Mouse (Mus musculus) megakaryocyte-erythroid progenitor cell, adult 5-6 weeks (primary cell): Measurements from ENCODE around the gene Rln3. TPM values are rescaled to one million over a fixed set of nuclear protein-coding genes. Genes with fewer than 3 reads are reported as not detected.

Experiments used
- ATAC-seq: replicated peaks from 2 replicates; pipeline ENCODE4 v1.8.0; 2016; ENCODE audit warnings: mild to moderate bottlenecking, inconsistent platforms; ENCODE audit not compliant: severe bottlenecking, poor library complexity, low FRiP score, low TSS enrichment
- total RNA-seq, 2 experiments: library from RNA; stranded (forward) in 1 of 2; stranded (reverse) in 1 of 2; fragments of 200-1000, 215-1000 nt in 1 of 2; fragments of >200 nt in 1 of 2; fragmentation: Nextera tagmentation in 1 of 2; gene quantifications; 2 replicates each; pipeline ENCODE4 v1.2.3; 2014 to 2017

Gene Rln3
- total RNA-seq, 2 experiments from 2014 or later, result not detected

- peak; percentile 92 for ATAC-seq
Observed at GRCm38 (mm10) chr8:84066291-84066930, 21.6 kb upstream of the Rln3 start, which contains the start of gene Rfx1. Gene Rfx1, plus strand, starts transcription at chr8:84066834.

DNA sequence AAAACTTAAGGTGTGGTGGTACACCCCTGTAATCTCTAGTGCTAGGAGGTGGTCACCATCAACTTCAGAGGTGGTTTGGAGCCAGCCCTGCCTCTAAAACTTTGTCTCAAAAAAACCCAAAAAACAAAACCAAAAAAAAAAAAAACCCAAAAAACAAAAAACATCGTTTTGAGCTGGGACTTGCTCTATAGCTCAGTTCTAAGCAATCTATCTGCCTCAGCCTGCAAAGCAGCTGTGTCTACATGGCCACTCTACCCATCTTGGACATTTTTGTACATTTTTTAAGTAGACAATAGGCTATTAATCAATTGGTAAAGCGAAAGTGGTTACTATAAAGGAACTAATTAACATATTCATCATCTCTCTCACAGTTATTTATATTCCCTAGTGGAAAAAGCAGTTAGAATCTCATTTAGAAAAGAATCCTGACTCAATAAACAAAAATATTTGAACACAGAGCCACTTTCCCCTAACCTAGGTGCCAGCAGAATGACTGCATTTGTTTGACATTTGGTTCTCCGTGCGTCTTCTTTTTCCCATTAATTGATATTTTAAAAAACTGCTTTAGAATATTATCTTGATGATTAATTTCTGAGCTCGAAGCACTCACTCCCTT lies 20.8 kb upstream of the Rln3 start:
- no peak for ATAC-seq

DNA sequence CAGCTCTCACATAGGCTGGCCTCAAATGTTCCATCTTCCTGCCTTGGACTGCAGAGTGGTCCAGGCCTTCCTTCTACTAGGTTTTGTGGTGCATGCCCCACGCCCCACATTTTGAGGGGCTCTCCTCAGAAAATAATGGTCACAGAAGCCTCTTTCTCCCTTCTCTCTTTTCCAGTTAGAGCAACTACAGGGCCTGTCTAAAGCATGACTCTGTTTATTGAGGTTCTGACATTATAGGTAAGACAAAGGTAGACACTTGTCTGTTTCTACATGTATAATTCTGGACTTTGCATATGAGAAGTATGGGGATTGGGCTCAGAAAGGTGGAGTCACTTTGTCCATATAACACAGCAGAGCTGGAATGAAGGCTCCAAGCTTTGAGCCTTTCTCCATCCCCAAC lies 20.2 kb upstream of the Rln3 start, which contains the start of gene Gm10643:
Gene Gm10643 (minus strand): TSS at position 101 of the 400 bp plus-strand sequence.
- no peak for ATAC-seq

DNA sequence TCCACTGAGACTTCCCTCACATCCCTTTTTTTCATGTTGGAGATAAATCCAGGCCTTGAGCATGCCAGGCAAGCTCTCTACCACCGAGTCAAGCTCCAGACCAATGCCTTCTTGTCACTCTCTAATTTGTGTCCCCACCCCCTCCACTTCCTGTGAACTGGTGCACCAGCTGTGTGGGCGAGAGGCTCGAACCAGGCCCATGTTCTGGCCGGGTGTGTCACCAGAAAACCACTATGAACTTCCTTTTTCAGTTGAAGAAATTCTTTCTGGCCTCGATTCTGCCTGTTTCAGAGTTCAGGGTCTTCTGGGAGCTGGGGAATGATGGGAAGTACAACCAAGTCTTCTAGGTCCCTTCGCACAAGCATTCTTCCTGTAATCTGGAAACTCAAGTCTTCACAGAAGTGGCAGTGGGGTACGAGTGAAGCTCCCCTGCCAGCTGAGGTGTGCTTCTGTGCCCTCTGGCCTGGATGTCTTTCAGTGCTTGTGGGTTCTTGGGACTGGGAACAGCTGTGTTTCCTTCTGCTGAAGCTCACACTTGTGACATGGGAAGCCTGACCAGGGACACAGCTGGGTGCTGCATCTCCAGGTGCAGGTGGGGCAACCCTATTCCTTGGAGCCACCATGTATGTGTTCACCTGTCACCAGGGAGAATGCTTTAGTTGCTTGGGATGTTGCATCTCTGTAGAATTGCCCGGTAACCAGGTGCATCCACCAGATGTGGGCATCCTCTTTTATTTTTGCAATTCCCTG lies 19.2 kb upstream of the Rln3 start:
- no peak for ATAC-seq

DNA sequence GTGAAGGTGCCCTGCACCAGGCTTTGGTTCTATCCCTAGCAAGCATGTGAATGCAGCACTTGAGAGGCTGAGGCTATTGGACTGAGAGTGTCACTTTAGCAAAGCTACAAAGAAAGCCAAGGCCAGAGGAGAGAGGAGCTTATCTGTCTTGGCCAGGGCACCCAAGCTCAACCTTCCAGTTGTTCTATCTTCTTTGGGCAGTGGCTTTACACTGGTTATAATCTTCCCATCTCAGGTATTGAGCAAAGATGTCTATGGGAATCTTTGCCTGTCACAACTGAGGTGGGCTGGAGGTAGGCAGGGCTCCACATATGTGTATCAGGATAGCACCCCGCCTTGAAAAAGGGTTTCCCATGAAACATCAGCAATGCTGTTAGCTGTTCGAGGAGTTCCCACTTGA lies 15.4 kb upstream of the Rln3 start:
- ATAC-seq, result peak; percentile 91

- no peak for ATAC-seq
Observed at GRCm38 (mm10) chr8:84059226-84059625, 14.4 kb upstream of the Rln3 start.

DNA sequence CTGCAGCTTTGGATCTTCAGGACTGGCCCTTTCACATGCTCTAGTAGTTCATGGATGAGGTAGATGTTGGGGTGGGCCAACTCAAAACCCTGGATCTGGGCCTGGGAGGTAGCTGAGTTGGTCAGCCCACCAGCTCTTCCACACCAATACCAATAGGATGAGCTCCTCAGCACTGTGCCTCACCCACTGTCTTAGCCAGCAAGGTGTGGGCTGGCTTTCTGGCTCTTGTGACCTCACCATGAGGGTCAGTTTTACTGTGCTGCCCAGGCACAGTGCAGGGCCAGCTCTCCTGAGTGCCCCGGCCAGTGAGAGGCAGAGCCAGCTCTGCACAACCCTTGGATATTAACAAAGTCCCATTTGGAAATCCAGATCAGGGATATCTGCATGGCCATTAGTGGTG lies 13.0 kb upstream of the Rln3 start:
- no peak for ATAC-seq

- ATAC-seq, result 0 out of 2 replicates have a peak, but pooled peaks have one; percentile 22
Observed at GRCm38 (mm10) chr8:84053229-84053628, 8.4 kb upstream of the Rln3 start.

- peak; percentile 93 for ATAC-seq
Observed at GRCm38 (mm10) chr8:84052746-84053145, 7.9 kb upstream of the Rln3 start.

DNA sequence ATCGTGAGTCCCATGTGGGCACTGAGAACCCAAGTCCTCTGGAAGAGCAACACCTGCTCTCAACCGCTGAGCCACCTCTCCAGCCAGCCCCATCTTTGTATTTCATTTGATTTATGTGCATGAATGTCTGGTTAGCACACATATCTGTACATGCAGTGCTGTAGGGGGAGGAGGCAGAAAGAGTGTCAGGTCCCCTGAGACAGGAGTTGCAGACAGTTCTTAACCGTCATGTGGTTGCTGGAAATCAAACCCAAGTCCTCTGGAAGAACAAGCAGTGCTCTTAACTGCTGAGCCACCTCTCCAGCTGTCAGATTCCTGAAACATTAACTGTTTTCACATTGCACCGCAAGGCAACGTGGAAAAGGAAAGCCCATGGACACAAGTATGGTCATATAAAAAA lies 3.4 kb upstream of the Rln3 start:
- ATAC-seq, result no peak

DNA sequence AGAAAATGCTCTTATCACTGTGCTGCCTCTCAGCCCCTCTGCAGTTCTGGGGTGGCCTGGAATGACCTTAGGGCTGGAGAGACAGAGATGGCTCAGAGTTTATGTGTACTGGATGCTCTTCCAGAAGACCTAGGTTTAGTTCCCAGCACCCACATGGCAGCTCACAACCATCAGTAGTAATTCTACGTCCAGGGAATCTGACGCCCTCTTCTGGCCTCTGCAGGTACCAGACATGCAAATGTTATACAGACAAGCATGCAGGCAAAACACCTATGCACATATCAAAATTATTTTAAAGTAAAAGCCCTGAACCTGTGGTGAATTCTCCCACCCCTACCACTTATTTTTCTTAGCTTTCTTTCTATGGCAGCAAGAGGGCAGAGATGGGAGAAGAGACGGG lies 1.7 kb upstream of the Rln3 start:
- no peak for ATAC-seq

GRCm38 (mm10) chr8:84044103-84044502 lies 697 bp downstream of the Rln3 start:
- no peak for ATAC-seq

DNA sequence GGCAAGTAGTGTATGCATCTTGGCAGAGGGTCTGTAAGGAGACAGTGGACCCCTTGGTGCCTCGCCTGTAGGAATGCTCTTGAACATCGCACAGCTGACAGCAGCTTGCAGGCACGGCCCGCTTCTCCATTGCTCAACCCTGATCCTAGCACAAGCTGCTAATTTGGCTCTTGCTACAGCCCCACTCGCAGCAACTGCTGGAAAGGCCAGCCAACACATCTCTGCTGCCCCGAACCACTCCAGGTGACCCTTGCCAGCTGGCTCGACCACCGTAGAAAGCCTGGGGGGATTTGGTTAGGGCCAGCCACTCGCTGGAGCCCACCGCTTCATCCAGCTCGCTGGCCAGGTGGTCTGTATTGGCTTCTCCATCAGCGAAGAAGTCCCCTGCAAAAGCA lies 1.9 kb downstream of the Rln3 start:
- ATAC-seq, result no peak

DNA sequence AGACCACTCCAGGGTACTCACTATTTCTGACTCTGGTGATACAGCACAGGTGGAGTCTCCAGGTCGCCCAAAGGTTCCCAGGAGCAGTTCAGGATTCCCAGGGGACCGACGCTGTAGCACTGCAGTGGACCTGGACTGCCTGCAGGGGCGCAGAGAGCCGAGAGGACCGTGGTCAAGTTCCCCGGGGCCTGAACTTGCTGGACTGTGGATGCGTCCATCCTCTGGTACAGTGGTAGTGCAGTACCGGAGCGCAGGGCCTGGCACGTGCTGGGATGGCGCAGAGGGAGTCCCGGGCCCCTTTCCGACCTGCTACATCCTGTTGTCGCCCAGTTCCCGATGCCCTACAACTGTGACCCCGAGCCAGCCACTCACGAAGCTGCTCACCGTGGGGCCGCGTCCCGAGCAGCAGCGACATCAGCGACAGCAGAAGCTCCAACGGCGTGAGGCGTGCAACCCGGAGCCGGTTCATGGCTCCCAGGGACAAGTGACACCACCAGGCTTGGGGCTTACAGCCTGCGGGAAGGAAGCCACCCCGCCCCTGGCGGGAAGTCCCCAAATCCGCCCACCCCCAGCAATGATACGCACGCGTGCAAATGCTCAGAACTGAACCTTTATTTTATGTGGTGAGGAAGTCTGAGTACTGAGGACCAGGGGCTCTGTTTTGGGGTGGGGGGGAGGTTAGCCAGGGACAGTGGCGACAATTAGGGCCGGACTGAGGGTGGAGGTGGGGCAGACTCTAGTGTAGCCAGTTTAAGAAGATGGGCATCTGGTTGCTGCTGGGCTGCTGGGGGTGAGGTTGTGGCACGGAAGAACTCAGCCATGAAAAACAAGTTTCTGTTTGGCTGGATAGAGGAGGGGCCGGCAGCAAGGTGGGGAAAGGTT lies 2.5 kb downstream of the Rln3 start, which contains the start of gene Il27ra:
Gene Il27ra (minus strand): TSS at position 524 of the 882 bp plus-strand sequence.
- ATAC-seq, result peak; percentile 74

- ATAC-seq, result peak; percentile 55; the same call in 1 of the 2 replicates
Observed at GRCm38 (mm10) chr8:84039050-84039449, 5.8 kb downstream of the Rln3 start.

- no peak for ATAC-seq
Observed at GRCm38 (mm10) chr8:84038015-84038414, 6.8 kb downstream of the Rln3 start.

GRCm38 (mm10) chr8:84032777-84033176 lies 12.0 kb downstream of the Rln3 start:
- ATAC-seq, result no peak

DNA sequence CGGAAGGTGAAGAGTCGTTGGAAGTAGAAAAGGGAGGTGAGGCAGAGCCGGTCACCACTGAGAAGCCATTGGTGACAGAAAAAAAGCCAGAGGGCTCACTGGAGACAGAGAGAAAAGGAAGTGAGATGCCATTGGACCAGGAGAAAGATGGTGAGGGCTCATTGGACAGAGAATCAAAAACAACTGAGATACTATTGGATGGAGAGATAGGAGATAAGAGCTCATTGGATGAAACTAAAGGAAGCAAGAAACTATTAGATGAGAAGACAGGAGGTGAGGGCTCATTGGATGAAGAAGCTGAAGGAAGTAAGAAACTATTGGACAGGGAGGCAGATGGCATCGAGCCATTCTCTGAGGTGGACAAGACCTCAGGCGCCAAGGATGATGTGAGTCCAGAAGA lies 15.5 kb downstream of the Rln3 start:
- no peak for ATAC-seq

DNA sequence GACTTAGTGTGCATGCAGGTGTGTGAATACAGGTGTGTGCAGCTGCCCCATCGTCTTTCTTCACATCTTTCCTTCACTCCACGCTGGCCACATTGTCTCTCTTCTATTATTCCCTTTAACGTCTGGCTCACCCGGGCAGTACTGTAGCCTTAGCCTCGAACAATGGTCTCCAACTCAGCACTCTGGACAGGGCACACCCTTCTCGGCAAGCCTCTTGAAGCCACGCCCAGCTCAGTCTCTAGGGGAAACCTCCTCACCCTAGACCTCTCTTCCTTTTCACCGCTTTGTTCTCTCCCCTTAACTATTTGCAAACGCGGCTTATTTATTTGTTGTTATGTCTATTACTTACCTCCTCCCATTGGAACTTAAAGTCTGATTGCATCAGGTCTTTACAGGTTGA lies 17.4 kb downstream of the Rln3 start:
- ATAC-seq, result peak; percentile 66; the same call in 1 of the 2 replicates
